Mouse (Mus musculus) layer of hippocampus, postnatal 25 days (tissue): Measurements from ENCODE around the gene Immp2l. TPM values are rescaled to one million over a fixed set of nuclear protein-coding genes. Genes with fewer than 3 reads are reported as not detected.

Source experiments
- DNase-seq, 2 experiments: peaks; one replicate each; pipeline ENCODE4 v3.0.0; 2022; ENCODE audit warnings: mixed read lengths in 2 of 2, low spot score in 1 of 2; ENCODE audit errors: extremely low spot score in 1 of 2
- total RNA-seq, 2 experiments: library from RNA; stranded (reverse); gene quantifications; 2 replicates each; pipeline ENCODE4 v1.2.3; 2021

Gene Immp2l
- total RNA-seq, 2 experiments from 2014 or later: 6.1 to 6.8 TPM

DNA sequence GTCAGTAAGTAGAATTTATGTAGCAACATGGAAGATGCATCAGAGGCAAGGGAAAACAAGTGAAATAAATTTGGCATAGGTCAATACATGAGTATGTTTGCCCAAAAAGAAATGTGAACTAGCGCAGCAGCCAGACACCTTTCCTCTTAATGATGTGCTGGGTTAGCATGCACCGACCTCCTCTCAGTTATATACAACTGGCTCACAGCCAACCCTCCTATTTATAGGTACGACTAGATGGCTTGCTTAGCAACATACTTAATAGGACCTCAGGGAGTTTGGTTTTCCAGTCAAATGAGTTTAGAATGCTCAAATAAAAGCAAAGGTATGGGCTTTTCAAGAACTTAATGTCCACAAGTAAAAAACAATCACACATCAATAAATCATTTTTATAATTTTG, 385.5 kb downstream of the Immp2l start:
- DNase-seq: no peak

DNA sequence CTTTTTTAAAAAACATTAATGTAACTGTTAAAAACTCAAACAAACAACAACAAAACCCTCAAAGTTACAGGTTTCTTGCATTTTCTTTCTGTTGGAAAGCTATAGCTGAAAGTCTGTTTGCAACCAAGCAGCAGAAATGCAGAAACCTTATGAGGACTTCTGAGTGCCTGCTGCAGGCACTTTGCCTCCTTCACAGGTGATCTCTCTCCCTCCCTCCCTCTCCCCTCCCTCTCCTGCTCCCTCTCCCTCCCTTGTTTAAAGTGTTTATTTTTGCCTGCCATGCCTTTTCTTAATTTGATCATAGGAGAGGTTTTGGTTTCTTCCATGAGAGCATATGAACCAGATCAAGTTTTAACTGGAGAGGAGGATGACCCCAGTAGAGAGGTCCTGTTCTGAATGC, 392.7 kb downstream of the Immp2l start:
- DNase-seq: no peak

DNA sequence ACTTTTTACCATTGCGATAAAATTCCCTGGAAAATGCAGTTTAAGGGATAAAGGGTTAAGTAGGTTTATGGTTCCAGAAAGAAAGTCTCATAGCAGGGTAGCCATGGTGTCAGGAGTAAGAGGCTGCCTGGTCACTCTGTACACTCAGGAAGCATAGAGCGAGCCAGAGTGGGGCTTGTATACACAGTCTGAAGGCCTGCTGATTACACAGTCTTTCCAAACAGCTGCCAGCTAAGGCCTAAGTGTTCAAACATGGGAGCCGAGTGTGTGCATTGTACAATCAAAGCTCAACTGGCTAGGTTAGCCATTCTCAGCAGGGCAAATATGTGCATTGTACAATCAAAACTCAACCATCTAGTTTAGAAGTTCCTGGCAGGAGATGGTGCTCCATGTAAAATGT, 393.2 kb downstream of the Immp2l start:
- no peak for DNase-seq

DNA sequence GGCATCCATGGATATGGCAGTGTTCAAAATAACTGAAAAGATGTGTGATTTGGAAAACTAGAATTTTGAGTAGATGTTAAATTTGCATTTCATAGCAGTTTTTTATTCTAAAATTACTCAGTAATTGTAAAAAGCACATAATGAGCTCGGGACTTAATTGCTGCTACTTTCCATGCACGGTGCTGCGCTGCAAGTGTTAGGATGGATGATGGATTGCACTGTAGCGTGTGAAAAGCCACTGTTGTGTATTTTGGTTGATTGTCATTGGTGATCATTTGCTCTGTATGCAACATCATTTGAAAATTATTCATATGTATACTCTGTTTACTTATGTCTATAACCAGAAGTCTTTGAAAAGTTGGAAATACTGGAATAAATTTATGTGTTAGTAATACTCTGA, 394.1 kb downstream of the Immp2l start:
- no peak for DNase-seq

DNA sequence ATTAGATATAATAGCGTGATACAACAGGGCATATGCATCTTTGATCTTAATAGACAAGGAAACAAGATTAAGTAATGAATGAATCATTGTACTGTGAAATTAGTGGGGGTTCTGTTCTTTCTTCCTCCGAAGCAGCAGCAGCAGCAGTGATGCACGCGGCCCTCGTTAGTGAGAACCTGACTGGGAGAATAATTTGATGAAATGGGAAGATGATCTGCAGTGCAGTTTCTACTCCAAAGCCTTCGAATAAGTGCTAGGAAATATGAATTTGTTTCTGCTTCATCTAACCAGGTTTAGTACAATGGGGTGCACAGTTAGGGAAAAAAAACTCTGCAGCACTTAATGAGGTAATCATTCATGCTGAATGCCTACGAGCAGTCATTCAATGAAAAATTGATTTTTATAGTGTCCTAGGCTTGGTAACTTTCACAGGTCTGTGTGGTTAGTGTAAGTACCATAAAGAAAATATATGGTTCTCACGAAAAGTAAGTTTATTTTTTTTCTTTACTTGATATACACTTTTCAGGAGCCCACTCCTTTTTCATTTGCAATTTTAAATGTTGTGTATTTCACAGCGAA, 401.3 kb downstream of the Immp2l start:
- DNase-seq: no peak

DNA sequence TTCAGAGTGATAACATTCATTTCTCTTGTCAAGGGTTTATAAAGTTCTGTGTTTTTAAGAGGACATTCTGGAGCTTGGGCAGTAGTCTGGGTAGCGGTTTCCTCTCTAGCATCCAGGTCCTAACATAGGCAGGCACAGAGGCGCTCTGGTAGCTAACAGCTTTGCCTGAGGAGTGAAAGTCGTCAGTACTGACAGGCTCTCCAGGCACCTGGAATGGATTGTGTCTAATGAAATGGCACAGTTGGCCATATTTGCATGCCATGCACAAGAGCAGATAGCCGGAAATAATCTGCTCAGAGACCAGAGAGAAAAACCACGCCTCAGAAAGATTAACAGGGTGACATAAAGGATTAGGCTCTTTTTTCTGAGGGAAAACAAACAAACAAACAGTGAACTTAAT, 403.6 kb downstream of the Immp2l start:
- DNase-seq: no peak

DNA sequence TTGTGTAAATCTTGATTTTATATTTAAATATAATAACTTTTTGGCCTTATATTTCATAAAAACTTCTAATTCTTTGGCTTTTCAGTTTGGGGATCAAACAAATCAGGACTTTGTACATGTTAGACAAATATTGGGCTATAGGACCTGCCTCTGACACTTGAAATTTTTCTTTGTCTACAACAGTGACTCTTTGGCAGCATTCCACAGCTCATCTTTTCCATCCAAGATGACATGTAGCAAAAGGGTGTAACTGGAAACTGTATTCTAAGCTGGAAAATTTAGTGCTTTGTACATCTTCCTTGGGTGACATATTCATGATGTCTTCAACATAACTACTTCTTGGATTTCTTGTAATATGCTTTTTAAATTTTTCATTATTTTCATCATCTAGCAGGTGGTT, 404.9 kb downstream of the Immp2l start:
- no peak for DNase-seq

DNA sequence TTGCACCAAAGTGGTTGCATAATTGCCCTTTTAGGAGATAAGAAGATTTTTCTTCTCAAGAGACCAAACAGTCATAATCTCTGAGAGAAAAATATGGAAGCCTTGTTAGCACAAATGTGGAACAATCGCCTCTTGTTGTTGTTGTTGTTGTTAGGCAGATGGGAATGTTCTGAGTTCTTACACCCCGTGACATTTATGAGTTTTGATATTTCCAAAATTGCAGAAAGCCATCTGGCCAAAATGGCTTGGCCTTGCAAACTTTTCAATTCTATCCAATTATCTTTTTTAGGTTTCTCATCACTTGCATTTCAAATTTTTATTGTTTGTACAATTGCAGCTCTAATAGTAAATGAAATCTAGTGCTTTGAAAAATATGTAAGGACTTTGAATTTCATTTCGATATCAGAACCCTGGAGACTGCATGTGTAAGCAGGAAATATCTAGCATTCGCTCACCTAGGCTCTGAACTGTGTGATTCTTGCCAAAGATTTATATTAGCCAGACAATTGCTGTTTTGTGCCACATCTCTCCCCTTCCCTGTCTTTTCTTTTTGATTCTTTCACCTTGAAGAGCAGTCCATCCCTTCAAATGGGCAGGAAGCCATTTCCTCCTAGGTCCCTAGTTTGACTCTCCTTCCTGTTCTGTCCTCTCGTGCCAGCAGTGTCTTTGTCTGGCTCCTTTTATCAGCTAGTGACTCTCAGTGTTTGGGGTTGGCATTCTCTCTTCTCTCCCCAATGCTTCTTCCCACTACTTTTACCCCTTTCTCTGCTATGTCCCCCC, 412.5 kb downstream of the Immp2l start:
- DNase-seq: no peak

DNA sequence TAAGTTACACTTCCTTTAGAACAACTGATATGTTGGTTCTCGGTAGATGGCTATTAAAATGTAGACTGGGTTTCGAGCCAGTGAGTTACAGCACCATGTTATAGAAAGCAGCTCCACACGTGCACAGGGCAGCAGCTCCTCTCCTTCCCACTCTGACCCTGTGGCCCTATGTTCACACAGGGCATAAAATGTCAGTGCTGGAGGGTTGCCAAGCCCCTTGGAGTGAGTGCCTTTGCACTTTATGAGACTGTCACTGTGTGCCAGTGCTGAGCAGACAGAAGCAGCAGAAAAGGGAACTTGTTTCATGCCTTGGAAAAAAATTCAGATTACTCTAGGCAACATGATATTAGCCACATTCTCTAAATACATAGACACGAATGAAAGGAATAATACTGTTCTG, 414.6 kb downstream of the Immp2l start:
- DNase-seq: no peak

DNA sequence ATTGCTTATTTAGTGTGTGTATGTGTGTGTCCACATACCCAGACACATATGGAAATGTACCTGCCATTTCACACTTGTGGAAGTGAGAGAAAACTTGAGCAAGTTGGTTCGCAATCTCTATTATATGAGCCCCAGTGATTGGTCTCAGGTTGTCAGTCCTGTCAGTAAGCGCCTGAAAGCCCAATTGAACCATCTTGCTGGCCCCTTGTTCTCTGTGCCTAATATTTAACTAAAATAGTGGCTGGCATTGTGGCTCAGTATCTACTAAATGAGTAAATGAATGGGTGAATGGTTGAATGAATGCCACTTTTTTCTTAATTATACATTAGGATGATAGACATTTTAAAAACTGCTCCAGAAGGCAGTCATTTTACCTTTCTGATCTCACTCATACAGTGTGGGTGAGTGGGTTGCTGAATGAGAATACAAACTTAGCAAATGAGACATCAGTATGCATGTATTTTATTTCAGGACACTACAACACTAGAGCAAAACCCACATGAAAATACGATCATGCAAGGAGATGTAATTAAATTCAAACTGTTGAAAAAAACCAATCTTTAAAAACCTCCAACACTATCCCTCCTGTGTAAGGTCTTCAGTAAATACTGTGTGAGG, 444.6 kb downstream of the Immp2l start:
- no peak for DNase-seq

DNA sequence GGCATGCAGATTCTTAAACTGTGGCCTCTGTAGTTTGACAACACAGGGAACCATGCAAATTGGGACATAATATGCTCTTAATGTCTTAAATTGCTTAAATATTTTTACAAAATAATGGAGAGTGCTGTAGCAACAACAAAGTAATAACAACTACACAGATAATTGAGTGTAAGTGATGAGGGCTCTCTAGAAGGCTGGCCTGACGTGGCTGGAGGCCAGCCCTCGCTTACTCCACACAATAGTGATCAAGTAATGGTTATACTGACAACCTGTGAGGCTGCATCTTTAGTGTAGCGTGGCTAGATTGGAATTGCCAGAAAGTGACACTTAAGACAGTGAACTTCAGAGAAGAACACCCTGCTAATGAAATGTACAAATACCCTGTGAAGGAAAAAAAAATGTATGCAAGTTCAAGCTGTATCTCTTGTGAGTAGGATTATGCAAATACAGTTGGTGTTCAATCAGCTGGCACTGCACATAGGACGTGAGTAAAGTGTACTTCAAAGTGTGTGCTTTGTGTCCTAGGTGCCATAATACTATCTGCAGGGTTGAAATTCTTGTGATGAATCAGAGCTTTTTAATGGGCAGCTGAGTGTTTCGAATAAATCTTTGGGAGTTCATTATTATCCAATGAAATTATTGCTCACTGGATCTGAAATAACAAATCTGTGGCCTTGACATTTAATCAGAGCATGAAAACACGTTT, 445.4 kb downstream of the Immp2l start:
- no peak for DNase-seq

DNA sequence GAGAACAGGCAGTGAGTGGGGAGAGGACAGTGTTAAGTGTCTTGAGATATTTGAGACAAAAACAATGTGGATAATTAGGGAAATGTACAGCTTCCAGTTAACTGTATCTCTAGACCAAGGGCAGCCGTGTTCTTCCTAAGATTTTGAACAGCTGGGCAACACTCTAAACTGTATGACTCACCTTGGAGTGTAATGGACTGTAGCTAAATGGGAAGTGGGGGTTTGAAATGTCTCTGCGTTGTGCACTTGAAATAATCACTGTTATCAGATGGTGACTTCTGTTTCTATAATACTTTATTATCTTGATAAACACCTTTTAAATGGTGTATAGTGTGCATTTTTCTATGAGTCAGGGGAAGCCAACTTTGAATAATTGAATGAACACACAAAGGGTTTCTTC, 457.6 kb downstream of the Immp2l start:
- no peak for DNase-seq

DNA sequence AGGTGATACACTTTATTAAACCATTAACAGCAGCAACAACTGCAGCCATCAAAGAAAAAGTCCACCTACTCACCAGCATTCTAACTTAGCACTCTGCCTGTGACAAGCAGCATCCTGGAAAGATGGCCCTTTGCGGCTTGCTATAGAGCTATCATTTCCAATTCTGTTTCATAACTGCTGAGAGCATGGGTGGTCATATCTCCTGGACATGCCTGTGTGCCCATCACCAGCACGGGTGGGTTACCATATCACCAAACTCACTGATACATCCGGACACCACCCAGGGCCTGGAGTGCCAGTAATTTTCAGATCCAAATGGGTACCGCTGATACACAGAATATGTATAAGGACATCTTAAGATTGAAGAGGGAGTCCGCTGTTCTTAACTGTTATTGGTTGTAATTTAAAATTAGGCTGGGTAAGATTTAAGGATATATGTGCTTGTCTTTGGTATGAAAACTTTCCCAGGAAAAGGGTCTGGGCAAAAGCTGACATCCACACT, 459.3 kb downstream of the Immp2l start:
- peak in 1 of 2 experiments; percentile 42 for DNase-seq

DNA sequence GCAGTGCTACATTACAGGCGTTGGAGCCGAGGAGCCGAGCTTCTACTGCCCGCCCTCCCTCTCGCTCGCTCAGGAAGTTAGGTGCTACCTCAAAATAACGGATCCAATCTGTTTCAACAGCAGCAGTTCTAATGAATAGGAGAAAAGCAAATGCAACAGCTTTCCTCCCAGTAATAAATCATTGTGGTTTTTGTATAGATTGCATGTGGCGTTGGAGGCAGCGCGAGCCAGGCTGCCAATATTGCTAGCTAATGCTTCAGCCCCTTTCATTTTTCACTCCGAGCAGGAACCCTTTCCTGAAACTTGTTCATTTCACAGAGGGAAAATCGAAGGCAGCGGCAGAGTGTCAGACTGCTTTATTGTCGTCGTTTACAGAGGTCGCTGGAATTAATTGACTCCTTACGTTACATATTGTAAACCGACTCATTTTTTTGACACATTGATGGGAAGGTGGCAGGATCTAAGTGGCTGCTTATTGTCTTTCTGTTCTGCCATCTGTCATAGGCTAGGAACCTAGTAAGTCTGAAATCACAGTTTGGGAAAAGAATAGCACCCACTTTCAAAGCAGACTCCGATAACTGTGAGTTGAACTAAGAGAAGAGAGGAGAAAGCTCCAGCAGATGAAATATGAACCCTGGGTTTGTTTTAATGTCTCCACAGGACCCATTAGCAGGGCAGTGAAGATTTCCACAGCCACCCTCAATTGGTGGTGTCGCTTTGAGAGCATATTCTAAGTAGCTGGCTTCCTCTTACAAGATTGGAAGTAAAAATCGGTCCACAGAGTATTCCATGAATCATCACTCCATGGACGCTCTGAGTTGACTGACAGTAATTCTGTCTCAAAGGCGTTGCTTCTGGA, 459.9 kb downstream of the Immp2l start:
- peak; percentile 24 to 33 for DNase-seq

DNA sequence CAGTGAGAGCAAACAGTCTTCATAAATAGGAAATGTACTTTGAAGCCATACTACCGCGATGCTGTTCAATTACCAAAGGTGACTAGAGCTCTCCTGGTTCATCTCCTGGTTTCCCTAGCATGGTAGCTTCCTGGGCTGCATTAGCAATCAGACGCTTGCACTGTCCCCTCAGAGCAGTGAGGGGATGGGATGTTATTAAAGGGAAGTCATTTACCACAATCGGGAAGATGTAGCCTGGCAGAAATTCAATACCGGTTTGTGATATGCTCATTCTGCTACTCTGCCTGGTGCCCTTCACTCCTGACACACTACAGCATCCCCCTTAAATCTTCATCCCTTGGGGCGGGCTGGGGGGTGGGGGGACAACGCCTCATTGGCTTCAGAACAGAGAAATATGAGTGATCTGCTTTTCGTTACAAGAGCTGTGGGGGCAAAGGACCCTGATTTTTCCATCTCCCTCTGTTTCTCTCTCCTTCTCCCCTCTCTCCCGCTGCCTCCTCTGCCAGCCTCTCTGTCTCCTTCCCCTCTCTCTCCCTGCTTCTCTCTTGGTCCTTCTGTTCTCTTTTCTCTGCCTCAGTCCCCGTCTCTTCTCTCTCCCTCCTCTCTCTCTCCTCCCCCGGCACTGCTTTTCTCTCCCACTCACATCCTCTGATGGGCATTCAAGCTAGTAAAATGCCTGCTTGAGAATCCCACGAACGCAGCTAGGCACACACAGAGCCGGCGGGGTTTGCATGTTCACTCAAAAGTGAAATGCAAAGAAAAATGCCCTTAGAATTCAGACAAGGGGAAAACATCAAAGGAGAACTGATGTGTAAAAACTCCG, 461.0 kb downstream of the Immp2l start:
- DNase-seq: peak; percentile 30 to 35

DNA sequence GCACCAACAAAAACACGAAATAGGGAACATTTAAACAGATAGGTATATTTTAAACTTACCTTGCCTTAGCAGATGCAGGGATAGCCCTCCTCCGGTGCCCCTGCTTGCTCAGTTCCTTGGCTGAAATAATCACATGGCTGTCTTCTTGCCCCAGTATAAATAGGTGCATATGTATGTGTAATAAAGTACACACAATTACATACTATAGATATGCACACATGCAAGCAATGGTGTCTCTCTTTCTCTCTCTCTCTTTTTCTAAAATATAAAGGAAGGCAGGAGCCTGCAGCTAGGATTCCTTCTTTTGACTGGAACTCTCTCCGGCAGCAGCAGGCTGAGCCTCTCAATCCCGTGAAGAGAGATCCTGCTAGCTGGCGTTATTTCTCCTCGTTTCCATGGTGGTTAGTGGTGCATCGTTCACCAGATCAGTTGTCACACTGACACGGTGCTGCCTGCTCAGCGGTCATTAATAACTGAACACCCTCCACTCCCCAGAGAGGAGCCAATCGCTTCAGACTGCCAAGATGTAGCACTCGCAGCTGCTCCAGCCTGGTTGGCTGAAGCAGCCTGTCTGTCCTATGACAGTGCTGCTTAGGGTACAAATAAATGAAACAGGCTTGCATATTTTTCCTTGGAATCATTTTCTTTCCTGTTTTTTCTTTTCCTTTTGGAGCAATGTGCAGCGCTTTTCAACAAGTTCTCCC, 461.8 kb downstream of the Immp2l start:
- peak; percentile 63 to 65 for DNase-seq

DNA sequence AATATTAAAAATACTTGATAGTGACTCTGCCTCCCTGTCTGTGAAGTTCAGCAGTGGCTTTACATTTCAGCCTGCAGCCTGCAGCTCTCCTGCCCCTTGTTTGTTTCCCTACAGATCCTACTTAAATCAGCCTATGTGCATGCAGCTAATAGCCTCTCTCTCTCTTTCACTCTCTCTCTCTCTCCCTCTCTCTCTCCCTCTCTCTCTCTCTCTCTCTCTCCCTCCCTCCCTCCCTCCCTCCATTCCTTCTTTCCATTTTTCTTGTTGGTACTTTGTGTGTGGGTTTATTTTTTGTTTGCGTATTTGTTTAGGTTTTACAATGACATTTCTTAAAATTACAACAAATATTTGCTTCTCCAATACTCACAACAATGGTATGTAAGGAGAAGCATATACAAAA, 462.4 kb downstream of the Immp2l start, which contains the start of gene Lrrn3:
Gene Lrrn3 (minus strand): TSS at position 101 of the 400 bp plus-strand sequence.
- DNase-seq: no peak

DNA sequence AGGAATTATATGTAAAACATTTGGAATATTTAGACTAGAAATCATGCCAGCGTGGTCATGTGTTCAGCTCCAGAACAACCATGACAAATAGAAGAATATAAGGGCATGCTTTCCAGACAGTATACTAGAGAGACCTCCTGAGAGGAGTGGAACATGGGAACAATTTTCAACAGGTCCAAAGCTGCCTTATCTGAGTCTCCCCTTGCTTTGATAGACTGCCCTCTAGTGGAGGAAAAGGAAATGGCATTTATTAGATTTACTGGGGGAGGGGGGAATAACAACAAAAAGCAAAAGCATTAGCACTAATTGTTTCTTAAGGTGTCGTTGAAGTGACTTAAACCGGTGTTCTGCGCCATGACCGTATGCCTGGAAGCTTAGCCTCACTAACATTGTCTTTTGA, 463.1 kb downstream of the Immp2l start:
- no peak for DNase-seq

DNA sequence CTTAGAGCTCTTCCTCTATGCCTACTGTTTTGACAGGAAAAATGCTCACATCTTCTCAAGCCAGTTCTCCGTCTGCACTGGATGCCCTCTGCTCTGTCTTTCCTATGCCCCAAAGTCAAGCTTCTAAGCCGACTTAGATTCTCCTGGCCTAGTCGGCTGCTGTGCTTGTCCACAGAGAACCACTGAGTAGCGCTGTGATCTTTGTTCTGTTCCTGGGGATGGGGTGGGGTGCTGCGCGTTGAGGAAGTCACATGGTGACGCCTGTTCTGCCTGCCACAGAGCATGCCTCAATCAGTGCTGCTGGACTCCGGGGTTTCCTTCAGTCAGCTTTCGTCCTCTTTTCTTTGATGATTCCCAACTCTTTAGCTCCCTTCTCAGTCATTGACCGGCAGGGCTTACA, 470.7 kb downstream of the Immp2l start:
- no peak for DNase-seq
